Mouse (Mus musculus): ENCODE results near the gene Tmem240. TPM values are rescaled to one million over a fixed set of nuclear protein-coding genes. Genes with fewer than 3 reads are reported as not detected.

Gene Tmem240
- polyA plus RNA-seq, 1 experiment: 68.5 TPM

DNA sequence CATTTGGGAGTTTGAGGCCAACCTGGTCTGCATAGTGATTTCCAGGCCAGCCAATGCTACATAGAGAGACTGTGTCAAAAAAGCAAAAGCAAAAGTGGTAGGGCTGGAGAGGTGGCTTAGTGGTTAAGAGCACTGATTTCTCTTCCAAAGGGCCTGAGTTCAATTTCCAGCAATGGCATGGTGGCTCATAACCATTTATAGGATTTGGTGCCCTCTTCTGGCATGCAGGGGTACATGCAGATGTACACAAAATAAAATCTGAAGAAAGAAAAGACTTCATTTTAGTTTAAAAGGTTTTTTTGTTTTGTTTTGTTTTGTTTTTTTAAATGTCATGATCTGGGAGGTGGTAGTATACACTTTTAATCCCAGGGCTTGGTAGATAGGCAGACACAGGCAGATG is 34.2 kb upstream of the Tmem240 start:
- TF ChIP-seq CTCF (IDR thresholded peaks at IDR 0.05; ENCODE audit: extremely low read depth, insufficient read depth, low read length) (peak; percentile 47; the same call in 1 of the 2 replicates), POLR2A (IDR thresholded peaks at IDR 0.05; ENCODE audit: extremely low read depth, insufficient read depth, low read length) (no peak)
- H3K4me1 ChIP-seq (ENCODE audit: control insufficient read depth, insufficient read depth, low read length): peaks cover 2% of the 10 kb centered on the region; the same call in 1 of the 2 replicates
- H3K27ac ChIP-seq (ENCODE audit: insufficient read depth, low read length): no peak overlapping the region
- H3K4me3 ChIP-seq (ENCODE audit: insufficient read depth, low read length): no peak overlapping the region

DNA sequence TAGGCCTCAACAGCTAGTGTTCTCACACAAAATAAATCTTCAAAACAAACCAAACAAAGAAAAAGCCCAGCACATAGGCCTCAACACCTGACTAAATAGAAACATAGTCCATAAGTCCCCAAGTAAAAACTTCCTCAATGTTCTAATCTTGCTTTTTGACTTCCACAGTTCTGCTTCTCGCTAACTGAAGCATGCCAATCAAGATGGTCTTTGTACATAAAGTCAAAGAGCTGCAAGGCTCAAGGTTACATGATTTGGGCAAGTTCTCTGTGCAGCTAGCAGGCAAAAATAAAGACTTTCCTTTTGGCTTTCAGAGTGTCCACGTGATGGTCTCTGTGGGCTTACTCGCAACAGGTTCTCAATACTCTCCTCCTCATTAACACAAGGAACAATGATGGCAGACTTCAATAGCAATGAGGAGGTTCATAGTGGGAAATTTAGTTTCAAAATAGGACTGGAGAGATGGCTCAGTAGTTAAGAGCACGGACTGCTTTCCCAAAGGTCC is 31.1 kb upstream of the Tmem240 start:
- Histone ChIP-seq H3K27ac (ENCODE audit: insufficient read depth, low read length) (no peak overlapping the region), H3K4me3 (ENCODE audit: insufficient read depth, low read length) (no peak overlapping the region), H3K4me1 (ENCODE audit: control insufficient read depth, insufficient read depth, low read length) (peaks cover 2% of the 10 kb centered on the region)
- no peak for TF ChIP-seq POLR2A (IDR thresholded peaks at IDR 0.05; ENCODE audit: extremely low read depth, insufficient read depth, low read length)
- TF ChIP-seq CTCF (IDR thresholded peaks at IDR 0.05; ENCODE audit: extremely low read depth, insufficient read depth, low read length): no peak

DNA sequence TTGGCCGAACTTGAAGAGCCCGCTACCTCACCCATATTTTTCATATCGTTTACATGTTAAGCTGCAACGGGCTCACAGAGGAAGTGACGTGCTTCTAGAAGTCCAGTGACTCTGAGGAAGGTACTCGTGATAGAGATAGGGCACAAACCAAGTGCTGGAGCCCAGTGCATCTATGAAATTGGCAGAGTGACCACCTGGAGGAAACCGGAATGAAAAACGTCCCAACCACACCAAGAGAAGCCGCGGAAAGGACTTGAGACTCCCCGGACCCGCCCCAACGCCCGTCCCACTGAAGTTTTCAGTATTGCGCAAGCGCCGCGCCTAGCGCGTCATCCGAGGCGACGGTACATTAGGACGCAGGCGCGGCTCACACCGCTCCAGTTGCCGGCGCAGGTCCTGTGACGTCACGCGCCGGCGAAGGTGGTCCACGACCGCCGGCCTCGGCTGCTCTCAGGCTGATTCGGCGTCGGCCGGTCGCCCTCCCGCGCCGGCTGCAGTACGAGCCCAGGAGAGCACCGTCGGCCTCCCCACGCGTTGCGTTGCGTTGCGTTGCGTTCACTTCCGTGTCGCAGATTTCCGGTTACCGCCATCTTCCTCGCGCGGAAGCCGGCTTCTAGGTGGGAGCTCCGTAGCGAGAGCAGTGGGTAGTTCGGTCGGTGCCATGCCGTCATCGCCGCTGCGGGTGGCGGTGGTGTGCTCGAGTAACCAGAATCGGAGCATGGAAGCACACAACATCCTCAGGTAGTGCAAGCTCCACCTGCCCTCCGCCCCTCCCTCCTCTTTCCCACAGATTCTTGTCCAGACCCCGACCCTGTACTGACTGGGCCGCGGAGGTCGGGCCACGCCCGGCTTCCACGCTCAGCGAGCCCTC is 29.6 kb upstream of the Tmem240 start, which contains the start of gene Ssu72:
TSS of gene Ssu72 (plus strand) at position 80 of the 871 bp plus-strand sequence.
- H3K4me3 ChIP-seq (ENCODE audit: insufficient read depth, low read length): peak within 1 kb of the TSS; percentile 95
- peak within 1 kb of the TSS; percentile 98 for H3K27ac ChIP-seq (ENCODE audit: insufficient read depth, low read length)
- peak; percentile 58; the same call in 1 of the 2 replicates for TF ChIP-seq POLR2A (IDR thresholded peaks at IDR 0.05; ENCODE audit: extremely low read depth, insufficient read depth, low read length)
- no peak for TF ChIP-seq CTCF (IDR thresholded peaks at IDR 0.05; ENCODE audit: extremely low read depth, insufficient read depth, low read length)
- peaks cover 3% of the 10 kb centered on the region for H3K4me1 ChIP-seq (ENCODE audit: control insufficient read depth, insufficient read depth, low read length)

DNA sequence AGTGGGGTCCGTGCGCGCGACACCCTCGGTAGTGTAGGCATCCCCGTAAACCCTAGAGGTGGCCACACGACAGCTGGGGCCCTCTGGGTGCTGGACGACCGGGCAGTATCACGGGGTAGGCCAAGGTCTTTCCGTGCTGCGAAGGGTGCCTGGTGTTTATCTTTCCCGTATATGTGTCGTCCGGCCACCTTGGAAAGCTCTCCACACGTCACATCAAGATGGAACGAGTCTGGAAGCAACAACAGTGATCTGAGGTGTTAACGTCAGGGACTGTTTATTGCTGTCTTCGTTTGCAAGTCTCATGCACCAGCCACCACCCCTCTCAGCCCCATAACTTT is 29.0 kb upstream of the Tmem240 start:
- H3K4me3 ChIP-seq (ENCODE audit: insufficient read depth, low read length): peak overlapping the region; percentile 95
- TF ChIP-seq CTCF (IDR thresholded peaks at IDR 0.05; ENCODE audit: extremely low read depth, insufficient read depth, low read length): no peak
- no peak for TF ChIP-seq POLR2A (IDR thresholded peaks at IDR 0.05; ENCODE audit: extremely low read depth, insufficient read depth, low read length)
- H3K27ac ChIP-seq (ENCODE audit: insufficient read depth, low read length): peak overlapping the region; percentile 98
- H3K4me1 ChIP-seq (ENCODE audit: control insufficient read depth, insufficient read depth, low read length): peaks cover 6% of the 10 kb centered on the region

DNA sequence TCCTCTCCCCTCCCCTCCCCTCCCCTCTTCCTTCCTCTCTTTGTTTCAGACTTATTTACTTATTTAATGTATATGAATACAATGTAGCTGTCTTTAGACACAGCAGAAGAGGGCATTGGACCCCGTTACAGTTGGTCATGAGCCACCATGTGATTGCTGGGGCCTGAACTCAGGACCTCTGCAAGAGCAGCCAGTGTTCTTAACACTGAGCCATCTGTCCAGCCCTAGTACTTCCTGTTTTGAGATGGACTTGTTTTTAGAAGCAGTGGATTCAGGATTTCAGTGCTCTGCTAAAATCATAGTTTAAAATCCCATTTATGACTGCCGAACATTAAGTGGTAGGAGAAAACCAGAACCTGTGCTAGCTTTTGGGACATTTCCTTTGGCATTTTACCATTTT is 26.0 kb upstream of the Tmem240 start:
- Histone ChIP-seq H3K27ac (ENCODE audit: insufficient read depth, low read length) (no peak overlapping the region), H3K4me3 (ENCODE audit: insufficient read depth, low read length) (no peak overlapping the region), H3K4me1 (ENCODE audit: control insufficient read depth, insufficient read depth, low read length) (peaks cover 11% of the 10 kb centered on the region)
- no peak for TF ChIP-seq CTCF (IDR thresholded peaks at IDR 0.05; ENCODE audit: extremely low read depth, insufficient read depth, low read length)
- TF ChIP-seq POLR2A (IDR thresholded peaks at IDR 0.05; ENCODE audit: extremely low read depth, insufficient read depth, low read length): no peak

DNA sequence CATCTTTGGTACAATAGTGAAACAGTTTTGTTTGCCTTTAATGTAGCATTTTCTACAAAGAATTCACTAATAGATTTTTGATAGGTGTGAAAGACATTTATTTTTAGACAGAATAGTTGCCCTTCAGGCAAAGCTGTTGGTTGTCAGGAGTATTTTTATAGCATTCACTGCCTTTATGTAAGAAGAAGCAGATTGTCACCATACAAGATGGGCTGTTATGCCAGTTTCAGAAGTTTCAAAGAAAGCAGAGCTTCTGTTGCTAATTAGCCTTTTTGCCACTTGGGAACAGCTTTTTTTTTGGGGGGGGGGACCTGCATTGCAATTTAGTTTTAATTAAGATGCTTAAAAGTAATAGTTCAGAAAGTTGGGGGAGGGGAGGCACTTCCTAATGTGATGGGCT is 25.6 kb upstream of the Tmem240 start:
- Histone ChIP-seq H3K27ac (ENCODE audit: insufficient read depth, low read length) (no peak overlapping the region), H3K4me3 (ENCODE audit: insufficient read depth, low read length) (no peak overlapping the region), H3K4me1 (ENCODE audit: control insufficient read depth, insufficient read depth, low read length) (peaks cover 11% of the 10 kb centered on the region)
- no peak for TF ChIP-seq POLR2A (IDR thresholded peaks at IDR 0.05; ENCODE audit: extremely low read depth, insufficient read depth, low read length)
- TF ChIP-seq CTCF (IDR thresholded peaks at IDR 0.05; ENCODE audit: extremely low read depth, insufficient read depth, low read length): no peak

DNA sequence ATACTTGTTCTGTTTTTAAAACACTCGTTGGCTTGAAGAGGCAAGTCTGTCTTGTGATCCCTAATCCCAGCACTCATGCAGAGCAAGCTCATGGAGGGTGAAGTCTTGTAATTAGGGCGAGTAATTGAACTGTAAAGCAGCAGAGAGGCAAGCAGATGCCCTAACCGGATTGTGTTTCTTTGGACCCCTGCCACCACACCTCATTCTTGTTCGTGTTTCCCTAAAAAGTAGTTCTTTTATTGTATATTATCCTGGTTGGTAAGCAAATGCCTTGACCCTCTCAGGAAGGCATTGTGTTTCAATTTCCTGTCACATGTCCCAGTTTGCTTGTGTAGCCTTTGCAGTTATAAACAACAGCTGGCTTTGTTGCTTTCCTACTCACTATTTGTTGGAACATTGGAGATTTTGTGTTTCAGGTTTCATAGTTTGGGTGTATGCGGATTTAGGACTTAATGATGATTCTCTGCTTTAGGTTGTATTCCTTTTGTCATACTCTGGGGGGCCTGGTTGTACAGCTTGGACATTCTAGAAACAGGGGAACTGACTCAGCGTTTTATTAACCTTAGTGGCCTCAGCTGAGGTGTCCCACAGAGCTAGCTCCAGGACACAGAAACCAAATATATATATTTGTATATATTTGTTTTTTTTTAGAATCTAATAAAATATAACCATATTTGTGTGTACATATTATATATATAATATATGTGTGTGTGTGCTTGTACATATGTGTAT is 23.9 kb upstream of the Tmem240 start:
- TF ChIP-seq CTCF (IDR thresholded peaks at IDR 0.05; ENCODE audit: extremely low read depth, insufficient read depth, low read length) (no peak), POLR2A (IDR thresholded peaks at IDR 0.05; ENCODE audit: extremely low read depth, insufficient read depth, low read length) (no peak)
- Histone ChIP-seq H3K4me3 (ENCODE audit: insufficient read depth, low read length) (no peak overlapping the region), H3K27ac (ENCODE audit: insufficient read depth, low read length) (peak overlapping the region; percentile 56)

DNA sequence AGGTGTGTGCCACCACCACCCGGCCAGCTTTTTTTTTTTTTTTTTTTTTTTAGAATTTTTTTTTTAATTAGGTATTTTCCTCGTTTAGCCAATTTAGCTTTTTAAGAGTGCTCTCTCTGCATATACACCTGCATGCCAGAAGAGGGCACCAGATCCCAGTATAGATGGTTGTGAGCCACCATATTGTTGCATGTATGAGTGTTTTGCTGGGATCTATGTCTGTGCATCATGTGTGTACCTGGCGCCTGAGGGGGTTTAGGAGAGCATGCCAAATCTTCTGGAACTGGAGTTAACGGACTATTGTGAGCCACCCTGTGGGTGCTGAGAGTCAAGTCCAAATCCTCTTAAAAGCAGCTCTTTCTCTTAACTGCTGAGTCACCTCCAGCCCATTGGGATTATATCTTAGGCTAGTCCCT is 12.9 kb upstream of the Tmem240 start:
- TF ChIP-seq POLR2A (IDR thresholded peaks at IDR 0.05; ENCODE audit: extremely low read depth, insufficient read depth, low read length) (no peak), CTCF (IDR thresholded peaks at IDR 0.05; ENCODE audit: extremely low read depth, insufficient read depth, low read length) (peak; percentile 57)
- no peaks in the 10 kb centered on the region for H3K4me1 ChIP-seq (ENCODE audit: control insufficient read depth, insufficient read depth, low read length)

More for the DNA sequence above, 23.9 kb upstream of the Tmem240 start:
- peaks cover 11% of the 10 kb centered on the region for H3K4me1 ChIP-seq (ENCODE audit: control insufficient read depth, insufficient read depth, low read length)

DNA sequence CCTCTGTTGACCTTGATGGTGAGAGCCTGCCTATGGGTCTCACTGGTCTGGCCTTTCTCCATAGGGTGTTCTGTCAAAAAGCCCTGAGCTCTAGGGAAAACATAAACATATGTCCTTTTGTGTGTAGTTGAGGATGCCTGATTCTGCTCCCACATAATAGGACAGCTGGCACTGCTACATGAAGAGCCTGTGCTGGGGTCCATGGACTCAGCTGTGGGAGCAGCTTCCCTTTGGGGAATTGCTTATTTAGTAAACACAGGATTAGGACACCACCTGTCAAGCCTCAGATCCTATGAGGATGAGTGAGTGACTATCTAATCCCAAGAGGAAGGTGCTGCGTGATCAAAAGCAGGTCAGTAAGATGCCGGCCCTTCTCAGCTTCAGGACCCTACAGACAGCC is 6.6 kb upstream of the Tmem240 start:
- no peak overlapping the region for H3K27ac ChIP-seq (ENCODE audit: insufficient read depth, low read length)
- no peak for TF ChIP-seq POLR2A (IDR thresholded peaks at IDR 0.05; ENCODE audit: extremely low read depth, insufficient read depth, low read length)
- no peak for TF ChIP-seq CTCF (IDR thresholded peaks at IDR 0.05; ENCODE audit: extremely low read depth, insufficient read depth, low read length)
- H3K4me3 ChIP-seq (ENCODE audit: insufficient read depth, low read length): no peak overlapping the region
- H3K4me1 ChIP-seq (ENCODE audit: control insufficient read depth, insufficient read depth, low read length): no peaks in the 10 kb centered on the region

More for the DNA sequence above, 12.9 kb upstream of the Tmem240 start:
- Histone ChIP-seq H3K27ac (ENCODE audit: insufficient read depth, low read length) (no peak overlapping the region), H3K4me3 (ENCODE audit: insufficient read depth, low read length) (no peak overlapping the region)
